Mouse (Mus musculus): ENCODE measurements around the gene C1rl. TPM values are rescaled to one million over a fixed set of nuclear protein-coding genes. Genes with fewer than 3 reads are reported as not detected.

The C1rl gene
- polyA plus RNA-seq, 1 experiment from 2014 or later: 0.17 TPM

Other genes with a start within 250 kb of the C1rl start
- not detected in 2 replicates for gene Cd163, start 188.5 kb upstream of the C1rl start, polyA plus RNA-seq (2014; fragmentation: Nextera tagmentation; extraction: Ambion mirVana)
- gene Pex5, start 78.0 kb upstream of the C1rl start, polyA plus RNA-seq (2014; fragmentation: Nextera tagmentation; extraction: Ambion mirVana): 45.9 and 54.4 TPM in 2 replicates
- gene Clstn3, start 28.3 kb upstream of the C1rl start, polyA plus RNA-seq (2014; fragmentation: Nextera tagmentation; extraction: Ambion mirVana): 17.2 TPM in 2 replicates
- gene C1ra, start 19.3 kb downstream of the C1rl start, polyA plus RNA-seq (2014; fragmentation: Nextera tagmentation; extraction: Ambion mirVana): 0.12 TPM in 1 of 2 replicates, not detected in the other
- gene C1s1, start 49.2 kb downstream of the C1rl start, polyA plus RNA-seq (2014; fragmentation: Nextera tagmentation; extraction: Ambion mirVana): 0.28 and 0.73 TPM in 2 replicates
- not detected in 2 replicates for gene C1rb, start 77.2 kb downstream of the C1rl start, polyA plus RNA-seq (2014; fragmentation: Nextera tagmentation; extraction: Ambion mirVana)
- gene C1s2, start 143.0 kb downstream of the C1rl start, polyA plus RNA-seq (2014; fragmentation: Nextera tagmentation; extraction: Ambion mirVana): not detected in 2 replicates
- 37.3 and 42.2 TPM in 2 replicates for gene Lpcat3, start 169.9 kb downstream of the C1rl start, polyA plus RNA-seq (2014; fragmentation: Nextera tagmentation; extraction: Ambion mirVana)
- 202 and 204 TPM in 2 replicates for gene Emg1, start 219.1 kb downstream of the C1rl start, polyA plus RNA-seq (2014; fragmentation: Nextera tagmentation; extraction: Ambion mirVana)
- gene Phb2, start 219.2 kb downstream of the C1rl start, polyA plus RNA-seq (2014; fragmentation: Nextera tagmentation; extraction: Ambion mirVana): 362 and 370 TPM in 2 replicates
- 6.9 and 8.0 TPM in 2 replicates for gene Ptpn6, start 245.6 kb downstream of the C1rl start, polyA plus RNA-seq (2014; fragmentation: Nextera tagmentation; extraction: Ambion mirVana)
- 456 and 504 TPM in 2 replicates for gene Grcc10, start 248.3 kb downstream of the C1rl start, polyA plus RNA-seq (2014; fragmentation: Nextera tagmentation; extraction: Ambion mirVana)